Mouse (Mus musculus) adrenal gland, adult 18-20 months (tissue): Measurements from ENCODE around the gene Flvcr1. TPM values are rescaled to one million over a fixed set of nuclear protein-coding genes. Genes with fewer than 3 reads are reported as not detected.
"Not testable (repeated sequence)": the region's sequence is repeated elsewhere in the genome, so short reads cannot be mapped to it uniquely, and the experiment has no call there.

ENCODE experiments used
- DNase-seq, 2 experiments: peaks; one replicate each; pipeline ENCODE4 v3.0.0; 2021 to 2022; ENCODE audit warnings: low spot score in 2 of 2
- total RNA-seq, 2 experiments: library from RNA; stranded (reverse); gene quantifications; 1 replicate in 1 of 2; 2 replicates in 1 of 2; pipeline ENCODE4 v1.2.3; 2021

Flvcr1 gene
- total RNA-seq, 2 experiments from 2014 or later = 9.9 to 14.6 TPM

DNA sequence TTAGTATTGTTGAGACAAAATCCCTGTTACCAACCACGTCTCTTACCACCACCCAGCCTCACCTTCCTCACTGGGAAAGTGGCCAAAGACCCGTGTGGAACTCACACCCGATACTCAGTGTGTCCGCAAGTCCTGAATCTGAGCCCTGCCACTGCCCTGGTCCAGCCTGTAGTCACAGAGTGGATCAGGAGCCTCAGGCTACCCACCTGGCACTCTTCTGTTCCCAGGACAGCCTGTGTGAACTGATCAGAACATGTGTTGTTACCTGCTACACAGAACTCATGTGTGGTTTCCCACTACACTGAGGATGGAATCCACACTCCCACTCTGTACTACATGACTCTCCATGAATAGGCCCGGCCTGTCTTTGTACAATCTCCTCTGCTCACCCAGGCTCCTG is 16.1 kb upstream of the Flvcr1 start:
- no peak for DNase-seq

DNA sequence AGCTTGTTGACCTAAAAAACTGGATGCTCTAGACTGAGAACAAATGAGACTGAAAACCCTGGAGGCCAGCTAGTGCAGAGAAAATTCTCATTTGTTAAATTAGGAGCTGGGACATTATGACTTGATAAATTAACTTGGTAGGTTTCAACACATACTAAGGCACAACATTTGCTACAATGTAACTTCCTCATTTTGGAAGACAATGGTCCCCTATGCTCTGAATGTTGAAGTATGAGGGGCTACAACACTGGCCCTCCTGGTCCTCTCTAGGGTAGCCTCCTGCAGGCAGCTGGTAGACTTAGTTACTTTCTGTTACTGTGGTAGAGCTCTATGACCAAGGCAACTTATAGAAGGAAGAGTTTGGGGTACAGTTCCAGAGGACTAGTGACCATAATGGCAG is 15.4 kb upstream of the Flvcr1 start:
- DNase-seq = no peak

DNA sequence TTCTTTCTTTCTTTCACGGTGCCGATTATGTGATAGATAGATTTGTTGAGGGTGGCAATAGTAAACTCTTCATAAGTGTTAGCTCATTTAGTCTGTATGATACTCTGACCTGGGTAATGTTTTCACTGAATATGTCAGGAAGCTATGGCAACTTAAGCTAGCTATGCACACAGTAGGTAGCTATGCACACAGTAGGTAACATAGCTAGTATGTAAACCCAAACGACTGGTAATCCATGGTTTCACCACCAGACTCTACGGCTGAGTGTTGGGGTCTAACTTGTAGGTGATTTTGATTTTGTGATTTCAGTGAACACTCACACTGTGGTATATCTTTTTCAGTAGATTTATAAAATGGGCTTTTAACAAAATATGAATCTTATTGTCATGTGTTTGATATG is 12.0 kb upstream of the Flvcr1 start:
- DNase-seq = no peak

DNA sequence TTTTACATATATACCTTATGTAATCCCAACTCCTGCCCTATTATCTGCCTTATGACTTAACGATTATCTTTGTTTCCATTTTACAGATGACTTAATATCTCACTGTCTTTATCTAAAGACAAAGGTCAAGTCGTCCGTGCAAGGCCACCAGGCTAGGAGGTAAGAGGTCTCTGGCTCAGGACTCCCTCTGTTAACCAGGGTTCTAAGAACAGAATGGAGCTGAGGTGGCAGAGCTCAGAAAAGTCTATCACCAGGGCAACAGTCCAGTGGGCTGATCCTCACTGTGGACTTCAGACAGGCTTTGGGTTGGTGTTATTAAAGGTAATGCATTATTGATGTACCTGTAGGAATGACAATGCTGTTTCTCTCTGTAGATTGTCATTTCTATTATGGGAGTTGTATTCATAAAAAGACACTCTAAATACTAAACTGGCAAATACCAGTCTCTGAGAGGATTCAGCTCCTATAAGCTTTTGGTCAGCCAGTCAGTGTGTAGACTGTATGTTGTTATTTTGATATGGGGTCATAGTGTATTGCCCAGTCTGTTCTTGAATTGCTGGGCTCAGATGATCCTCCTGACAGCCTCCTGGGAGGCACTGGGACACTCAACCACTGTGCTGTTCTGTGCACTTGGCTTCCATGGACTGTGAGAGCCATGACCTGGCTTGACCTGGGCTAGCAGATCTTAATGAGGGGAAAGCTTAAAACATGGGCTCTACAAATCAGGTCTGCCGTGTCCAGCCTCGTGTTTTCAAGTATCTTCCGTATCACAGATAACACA is 10.8 kb upstream of the Flvcr1 start, which contains the start of gene Spata45:
Gene Spata45, plus strand, starts transcription at position 86 of the 781 bp plus-strand sequence.
- no peak for DNase-seq

DNA sequence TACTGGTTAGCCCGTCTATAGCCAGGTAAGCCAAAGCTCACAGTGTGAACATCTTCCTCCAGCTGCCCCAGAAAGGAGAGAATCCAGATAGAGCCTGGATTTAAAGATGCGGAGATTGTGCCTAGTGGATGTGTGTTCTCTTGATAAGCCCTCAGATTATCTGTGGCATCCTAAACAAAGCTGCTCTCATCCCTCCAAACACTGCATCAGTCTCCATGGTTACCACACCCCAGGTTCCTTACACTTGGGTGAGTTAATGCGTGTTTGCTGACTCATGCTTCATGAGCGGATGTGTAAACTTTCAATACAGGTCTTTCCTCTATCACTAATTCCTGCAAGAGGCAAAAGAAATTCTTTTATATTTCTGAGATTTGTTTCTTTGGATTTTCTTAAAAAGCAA is 9.7 kb upstream of the Flvcr1 start:
- no peak for DNase-seq

DNA sequence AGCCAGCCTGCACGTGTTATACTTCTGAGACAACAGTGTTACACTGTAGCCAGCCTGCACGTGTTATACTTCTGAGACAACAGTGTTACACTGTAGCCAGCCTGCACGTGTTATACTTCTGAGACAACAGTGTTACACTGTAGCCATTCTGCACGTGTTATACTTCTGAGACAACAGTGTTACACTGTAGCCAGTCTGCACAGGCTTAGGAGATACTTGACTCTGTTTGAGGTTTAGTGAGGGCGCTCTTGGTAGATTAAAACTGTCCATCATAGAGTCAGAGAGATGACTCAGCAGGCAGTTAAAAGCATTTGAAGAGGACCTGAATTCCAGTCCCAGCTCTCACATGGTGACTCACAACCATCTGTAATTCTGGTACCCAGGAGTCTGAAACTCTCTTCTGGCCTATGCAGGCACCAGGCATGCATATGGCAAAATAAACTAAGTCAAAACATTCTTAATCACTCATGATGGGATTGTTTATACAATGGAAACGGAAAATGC is 5.0 kb upstream of the Flvcr1 start:
- DNase-seq = not testable (repeated sequence)

DNA sequence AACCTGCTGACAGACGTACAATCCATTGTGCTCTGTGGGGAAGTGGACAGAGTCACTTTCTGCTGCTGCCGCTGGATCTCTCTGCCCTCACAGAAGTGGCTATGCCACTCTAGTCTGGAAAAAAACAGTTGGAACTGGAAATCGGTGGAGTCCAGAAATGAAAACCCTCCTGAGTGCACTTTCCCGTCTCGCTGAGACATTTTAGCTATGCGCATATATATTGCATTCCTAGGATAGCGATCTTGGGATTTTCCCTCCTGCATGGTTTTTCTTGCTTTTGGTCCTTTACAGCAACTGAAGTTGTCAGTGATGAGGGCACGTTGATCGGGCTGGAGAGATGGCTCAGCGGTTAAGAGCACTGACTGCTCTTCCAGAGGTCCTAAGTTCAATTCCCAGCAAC is 4.2 kb upstream of the Flvcr1 start:
- DNase-seq = no peak

DNA sequence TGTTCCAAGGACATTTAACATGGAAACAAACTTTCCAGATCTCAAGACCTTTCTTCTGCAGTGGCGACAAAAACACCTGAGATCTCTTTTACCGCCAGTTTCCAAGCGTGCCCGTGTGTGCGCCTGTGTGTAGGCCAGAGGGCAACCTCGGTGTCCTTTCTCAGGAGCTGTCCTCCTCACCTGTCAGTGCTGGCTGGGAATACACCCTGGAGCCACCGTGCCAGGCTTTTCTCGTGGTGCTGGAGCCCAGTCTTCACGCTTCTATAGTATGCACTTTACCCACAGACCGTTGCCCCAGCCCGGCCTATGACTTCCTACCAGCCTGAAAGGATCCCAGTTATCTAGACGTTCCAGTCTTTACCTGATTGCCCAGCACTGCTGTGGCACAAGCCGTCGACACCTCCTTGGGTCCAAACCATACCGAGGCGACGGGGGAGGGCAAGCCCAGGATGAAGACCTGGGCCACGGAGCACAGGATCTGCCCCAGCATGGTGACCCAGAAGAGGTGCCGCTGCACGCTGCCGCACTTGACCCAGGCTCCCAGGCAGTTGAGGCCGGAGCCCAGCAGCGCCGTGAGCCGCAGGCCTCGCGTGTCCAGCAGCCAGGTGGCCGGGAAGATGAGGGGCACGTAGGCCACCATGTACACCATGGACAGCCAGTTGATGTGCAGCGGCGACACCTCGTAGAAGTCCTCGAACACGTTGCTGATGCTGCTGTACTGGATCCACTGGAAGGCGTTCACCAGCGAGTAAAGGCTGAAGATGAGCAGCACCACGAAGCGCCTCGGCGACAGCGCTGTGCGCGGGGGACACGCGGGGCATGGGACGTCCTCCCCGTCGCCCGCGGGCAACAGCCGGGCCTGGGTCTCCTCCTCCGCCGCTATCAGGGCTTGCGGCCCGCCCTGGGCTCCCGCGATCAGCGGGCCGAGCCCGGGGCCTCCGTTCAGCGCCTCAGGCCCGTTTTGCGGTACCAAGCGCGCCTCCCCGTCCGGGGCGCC is 644 bp downstream of the Flvcr1 start:
- peak in 1 of 2 experiments; percentile 38 for DNase-seq

DNA sequence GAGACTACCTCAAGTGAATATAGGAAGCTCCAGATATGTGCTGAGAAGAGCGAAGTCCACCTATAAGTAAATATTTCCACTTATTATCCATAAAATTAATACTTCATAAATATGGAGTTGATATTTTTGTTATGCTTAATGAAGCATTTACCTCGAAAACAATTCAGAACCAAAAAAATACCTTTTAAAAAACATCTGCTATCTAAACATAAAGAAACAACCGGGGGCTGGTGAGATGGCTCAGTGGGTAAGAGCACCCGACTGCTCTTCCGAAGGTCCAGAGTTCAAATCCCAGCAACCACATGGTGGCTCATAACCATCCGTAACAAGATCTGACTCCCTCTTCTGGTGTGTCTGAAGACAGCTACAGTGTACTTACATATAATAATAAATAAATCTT is 2.2 kb downstream of the Flvcr1 start:
- not testable (repeated sequence) for DNase-seq

DNA sequence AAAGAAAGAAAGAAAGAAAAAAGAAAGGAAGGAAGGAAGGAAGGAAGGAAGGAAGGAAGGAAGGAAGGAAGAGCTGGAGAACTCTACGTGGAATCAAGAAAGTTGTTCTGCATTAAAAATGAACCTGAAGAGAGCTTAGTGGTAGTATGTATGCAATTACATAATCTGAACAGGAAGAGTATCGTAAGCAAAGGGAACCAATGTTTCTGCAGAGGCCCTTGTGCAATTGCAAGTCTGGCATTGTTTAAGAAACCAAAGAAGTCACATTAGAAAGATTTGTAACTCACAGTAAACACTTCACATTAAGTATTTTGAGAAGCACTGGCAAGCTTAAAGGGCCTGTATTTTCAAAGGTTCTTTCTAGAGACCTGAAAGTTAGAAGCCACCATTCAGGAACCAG is 2.8 kb downstream of the Flvcr1 start:
- no peak for DNase-seq

DNA sequence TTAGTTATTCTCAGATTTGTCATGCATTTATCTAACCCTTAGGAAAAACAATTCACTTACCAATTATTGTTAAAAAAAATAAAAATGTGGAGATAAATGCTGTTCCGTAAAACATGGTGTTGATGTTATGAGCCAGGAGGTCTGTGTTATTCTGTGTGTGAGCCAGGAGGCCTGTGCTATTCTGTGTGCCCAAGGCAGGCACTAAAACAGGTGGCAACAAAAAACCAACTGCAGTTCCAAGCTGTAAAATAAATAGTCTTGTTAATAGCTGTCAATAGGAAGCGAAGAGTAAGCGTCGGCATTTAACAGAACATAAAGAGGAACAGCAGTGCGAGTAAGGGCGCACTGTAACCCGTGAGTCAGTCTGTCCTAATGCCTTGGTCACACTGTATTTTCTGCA is 4.9 kb downstream of the Flvcr1 start:
- no peak for DNase-seq

DNA sequence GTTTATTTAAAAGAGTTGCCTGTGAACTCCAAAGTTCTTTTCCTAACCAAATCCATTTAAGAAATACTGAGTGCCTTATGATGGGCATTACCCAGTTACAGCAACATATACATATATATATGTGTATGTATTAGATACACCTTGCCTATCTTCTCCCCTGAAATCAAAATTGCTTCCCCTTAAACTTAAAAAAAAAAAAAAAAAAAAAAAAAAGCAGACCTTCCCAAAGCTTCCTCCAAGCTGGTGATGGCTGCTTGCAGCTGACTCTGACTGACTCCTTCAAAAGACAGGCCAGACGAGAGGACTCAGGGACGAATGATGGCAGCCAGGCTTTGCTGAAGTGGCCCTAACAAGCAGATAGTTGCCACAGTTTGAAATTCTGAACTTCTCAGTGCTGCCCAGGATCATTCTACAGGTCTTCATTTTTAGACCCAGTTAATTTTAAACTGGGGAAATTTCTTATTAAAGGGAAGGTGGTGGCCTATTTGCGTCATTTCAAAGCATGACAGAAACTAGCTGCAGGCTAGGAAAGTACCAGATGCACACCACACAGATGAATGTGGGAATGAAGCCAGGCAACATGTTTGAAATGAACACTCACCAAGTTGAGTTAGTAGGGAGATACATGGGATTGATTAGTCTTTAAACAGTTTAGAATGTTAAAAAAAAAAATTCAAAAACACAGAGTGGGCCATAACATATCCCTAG is 5.6 kb downstream of the Flvcr1 start:
- no peak for DNase-seq

DNA sequence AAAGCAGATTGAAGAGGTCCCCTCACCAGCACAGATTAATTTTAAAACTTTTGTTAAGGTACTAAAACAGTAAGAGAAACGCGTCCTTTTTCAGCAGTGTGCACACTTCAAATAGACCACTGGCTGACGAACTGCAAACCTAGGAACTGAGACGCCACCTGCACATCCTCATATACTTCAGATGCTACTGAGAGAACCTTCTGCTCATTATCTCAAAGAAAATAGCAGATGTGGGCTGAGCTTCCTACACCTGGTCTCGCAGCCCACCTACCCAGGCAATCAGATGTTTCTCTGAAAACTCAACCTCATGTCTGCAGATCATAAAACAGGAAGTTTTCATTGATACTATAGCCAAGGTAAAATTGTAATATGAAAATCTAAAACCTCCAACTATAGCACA is 6.2 kb downstream of the Flvcr1 start:
- DNase-seq = no peak

DNA sequence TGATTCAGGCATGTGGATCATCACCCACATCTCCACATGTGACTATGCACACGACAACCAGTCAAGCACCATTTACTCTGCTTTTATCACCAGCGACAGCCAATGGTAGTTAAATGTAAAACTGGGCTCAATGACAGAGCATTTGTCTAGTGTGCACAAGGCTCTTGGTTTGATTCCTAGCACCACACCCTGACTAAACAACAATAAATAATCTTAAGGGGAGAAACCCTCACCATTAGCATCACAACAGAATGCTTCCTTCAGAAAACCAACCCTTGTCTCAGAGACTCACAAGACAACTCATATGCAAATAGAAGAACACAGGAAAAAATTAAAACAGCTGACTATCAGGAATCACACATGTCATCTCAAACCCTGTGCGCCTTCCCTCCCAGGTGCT is 11.7 kb downstream of the Flvcr1 start:
- DNase-seq = no peak

DNA sequence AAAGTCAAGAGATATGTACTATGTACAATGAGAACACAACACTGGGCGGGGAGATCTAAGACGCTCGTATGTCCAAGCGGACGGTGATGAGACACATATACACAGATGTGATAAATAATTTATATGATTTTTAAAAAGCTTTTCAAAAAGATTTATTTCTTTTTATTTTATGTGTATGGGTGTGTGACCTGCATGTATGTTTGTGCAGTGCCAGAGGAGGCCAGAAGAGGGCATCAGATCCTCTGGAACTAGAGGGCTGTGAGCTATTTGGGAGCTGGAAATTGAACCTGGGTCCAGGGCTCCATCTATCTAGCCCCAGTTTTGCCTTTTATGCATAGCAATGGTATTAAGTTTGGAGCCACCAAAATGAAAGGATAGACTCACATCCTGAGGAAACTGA is 17.3 kb downstream of the Flvcr1 start:
- no peak for DNase-seq

DNA sequence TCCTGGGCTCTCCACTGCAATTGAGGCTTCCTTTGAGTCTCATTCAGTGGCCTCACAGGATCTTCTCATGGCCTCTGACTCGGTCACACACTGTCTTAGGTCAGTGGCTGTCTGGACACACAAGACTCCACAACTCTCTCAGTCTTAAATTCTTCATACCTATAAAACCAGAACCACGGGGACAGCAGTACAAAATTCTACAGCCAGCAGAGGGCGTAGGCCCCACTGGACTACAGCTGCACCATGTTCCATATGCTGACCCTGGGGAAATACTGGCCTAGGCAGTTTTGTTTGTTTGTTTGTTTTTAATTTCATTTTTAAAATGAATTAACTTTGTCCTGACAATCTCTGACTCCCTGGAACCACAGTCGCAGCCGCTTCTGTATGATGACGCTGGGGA is 23.8 kb downstream of the Flvcr1 start:
- no peak for DNase-seq

DNA sequence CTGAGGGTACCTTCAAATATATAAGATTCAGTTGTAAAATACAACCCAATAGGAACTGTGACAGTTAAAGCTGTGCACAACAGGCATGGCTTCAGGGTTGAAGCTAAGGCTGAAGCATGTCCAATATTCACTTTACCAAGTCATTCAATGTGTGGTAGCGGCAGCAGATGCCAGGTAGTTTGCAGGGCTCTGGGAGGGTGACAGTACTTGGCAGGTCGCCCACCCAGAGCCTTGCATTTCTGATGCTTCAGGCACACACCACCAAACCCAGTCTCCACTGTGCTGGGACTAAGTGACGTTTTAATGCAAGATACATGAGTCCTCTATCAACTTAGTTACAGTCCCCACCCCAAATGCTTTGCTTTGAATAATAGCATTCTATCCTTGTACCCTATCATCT is 25.3 kb downstream of the Flvcr1 start:
- DNase-seq = peak in 1 of 2 experiments; percentile 15

DNA sequence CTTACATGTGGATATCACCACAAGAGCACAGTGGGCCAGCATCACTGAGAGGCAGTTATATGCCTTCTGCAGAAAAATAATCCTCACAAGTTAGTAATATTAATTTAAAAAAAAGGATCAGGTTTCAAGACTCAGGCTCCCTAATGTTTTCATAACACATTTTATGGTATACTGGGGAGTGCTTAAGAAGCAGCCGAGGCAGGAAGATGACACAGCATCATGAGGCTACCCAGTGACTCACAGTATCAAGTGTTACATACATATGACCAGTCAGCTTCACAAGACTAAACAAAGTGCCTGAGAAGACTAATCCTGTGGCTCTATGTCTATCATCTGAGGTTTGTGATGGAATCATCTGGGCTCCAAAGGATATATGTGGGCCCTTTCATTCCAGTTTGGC is 27.9 kb downstream of the Flvcr1 start:
- no peak for DNase-seq

DNA sequence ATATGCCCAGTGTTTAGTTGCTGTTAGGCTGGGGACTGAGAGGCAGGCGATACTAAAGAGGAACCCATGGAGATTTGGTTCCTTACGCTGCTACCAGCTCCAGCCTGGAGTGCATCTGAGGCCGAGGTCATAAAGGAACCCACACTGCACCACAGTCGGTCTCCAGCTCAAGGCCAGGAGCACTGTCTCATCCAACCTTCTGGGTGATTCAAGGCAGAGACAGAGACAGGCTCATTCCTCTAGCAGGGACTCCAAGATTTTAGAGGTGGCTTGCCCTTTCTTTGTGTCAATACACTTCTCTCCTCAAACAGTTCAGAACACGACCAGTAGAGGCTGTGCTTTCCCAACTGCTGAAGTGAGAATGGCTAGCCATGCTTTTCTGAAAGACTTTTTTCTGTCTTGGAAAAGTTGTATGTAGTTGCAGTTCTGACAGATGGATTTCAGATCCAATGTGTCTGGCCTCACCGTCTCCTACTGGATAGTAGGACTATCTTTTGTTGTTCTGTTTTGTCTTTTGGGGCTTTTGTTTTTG is 29.5 kb downstream of the Flvcr1 start:
- DNase-seq = no peak

DNA sequence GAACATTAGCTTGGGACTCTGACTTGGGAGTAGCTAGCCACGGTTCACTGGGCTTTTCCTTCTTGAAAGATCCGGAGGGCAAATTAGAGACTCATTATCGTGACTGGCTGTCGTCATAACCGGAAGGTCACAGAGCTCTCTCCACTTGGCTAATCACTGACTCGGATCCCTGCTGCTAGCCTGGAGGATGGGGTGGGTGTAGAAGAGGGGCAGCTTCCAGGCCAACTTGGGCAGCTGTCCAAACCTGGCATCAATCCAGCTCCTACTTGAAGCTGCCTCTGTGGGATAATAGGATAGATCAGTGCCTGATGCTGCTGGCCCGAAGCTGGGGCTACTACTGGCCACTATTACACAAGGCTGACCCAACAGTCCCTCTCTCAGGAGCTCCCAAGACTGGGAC is 30.4 kb downstream of the Flvcr1 start:
- DNase-seq = peak; percentile 40 to 55
